Mouse (Mus musculus) stomach, embryonic 16.5 days (tissue): ENCODE measurements around the gene Adgrg6. TPM values are rescaled to one million over a fixed set of nuclear protein-coding genes. Genes with fewer than 3 reads are reported as not detected.

Experiments
- ATAC-seq: fragments of 200-750 bp; cut with Nextera tagmentation; 2 replicates; pipeline ENCODE4 v1.8.0; 2017; ENCODE audit warnings: moderate number of reproducible peaks, moderate TSS enrichment; ENCODE audit not compliant: insufficient read depth, low FRiP score
- H3K27ac ChIP-seq: fragments of 300-500 bp; sonication (generic); 2 replicates; pipeline ENCODE4 v1.5.1; 2014; ENCODE audit warnings: low read length
- H3K27me3 ChIP-seq: fragments of 300-500 bp; sonication (generic); 2 replicates; pipeline ENCODE4 v1.6.1; 2014; ENCODE audit warnings: low read length, control low read depth, mixed read lengths; ENCODE audit not compliant: control insufficient read depth, insufficient read depth
- H3K36me3 ChIP-seq: fragments of 300-500 bp; sonication (generic); 2 replicates; pipeline ENCODE4 v1.6.1; 2014; ENCODE audit warnings: low read length; ENCODE audit not compliant: control insufficient read depth, insufficient read depth
- H3K4me1 ChIP-seq: fragments of 300-500 bp; sonication (generic); 2 replicates; pipeline ENCODE4 v1.6.1; 2014; ENCODE audit warnings: low read length, control low read depth, mixed read lengths; ENCODE audit not compliant: control insufficient read depth, insufficient read depth
- H3K4me2 ChIP-seq: fragments of 300-500 bp; sonication (generic); 2 replicates; pipeline ENCODE4 v1.6.1; 2014; ENCODE audit warnings: low read depth, low read length, mixed read lengths
- H3K4me3 ChIP-seq: fragments of 300-500 bp; sonication (generic); replicated peaks from 2 replicates; pipeline ENCODE4 v1.5.1; 2014; ENCODE audit warnings: mild to moderate bottlenecking, low read length
- H3K9ac ChIP-seq: fragments of 300-500 bp; sonication (generic); 2 replicates; pipeline ENCODE4 v1.6.1; 2014; ENCODE audit warnings: low read length
- H3K9me3 ChIP-seq: fragments of 300-500 bp; sonication (generic); replicated peaks from 2 replicates; pipeline ENCODE4 v1.6.1; 2016; ENCODE audit warnings: low read length, control low read depth; ENCODE audit not compliant: control insufficient read depth
- WGBS: fragments of 180-500 bp; shearing (Covaris S2); extraction: QIAGEN DNeasy Blood & Tissue Kit; methylation state at CpG from one replicate; pipeline ENCODE4 v1.1.7; 2014; 5-methylcytosine and 5-hydroxymethylcytosine counted together
- polyA plus RNA-seq: library from polyadenylated mRNA; unstranded; fragments of >200 nt; fragmentation: Nextera tagmentation; extraction: Ambion mirVana; gene quantifications from 2 replicates; pipeline ENCODE4 v1.2.1, GENCODE M21; 2015

Adgrg6 gene
- polyA plus RNA-seq, 1 experiment from 2014 or later = 4.1 TPM

GRCm38 (mm10) chr10:14385574-14385973 is 159.9 kb downstream of the Adgrg6 start:
- ATAC-seq = no peak
- WGBS = 81% methylated on average over 5 of the region's 5 CpGs
- Histone ChIP-seq H3K27me3 (no peaks in the 10 kb centered on the region), H3K27ac (no peak overlapping the region), H3K4me2 (no peak overlapping the region), H3K4me3 (no peak overlapping the region), H3K9ac (no peak overlapping the region), H3K9me3 (no peaks in the 10 kb centered on the region), H3K36me3 (no peaks in the 10 kb centered on the region), H3K4me1 (no peaks in the 10 kb centered on the region)

GRCm38 (mm10) chr10:14365065-14365589 is 180.3 kb downstream of the Adgrg6 start:
- H3K4me2 ChIP-seq = no peak overlapping the region
- no peak overlapping the region for H3K27ac ChIP-seq
- H3K4me1 ChIP-seq = no peaks in the 10 kb centered on the region
- no peak overlapping the region for H3K9ac ChIP-seq
- H3K27me3 ChIP-seq = no peaks in the 10 kb centered on the region
- 61% methylated on average over 1 of the region's 1 CpGs for WGBS
- H3K4me3 ChIP-seq = no peak overlapping the region
- ATAC-seq = no peak
- H3K9me3 ChIP-seq = no peaks in the 10 kb centered on the region
- H3K36me3 ChIP-seq = no peaks in the 10 kb centered on the region

- Histone ChIP-seq H3K9ac (no peak overlapping the region), H3K36me3 (no peaks in the 10 kb centered on the region), H3K27ac (no peak overlapping the region), H3K4me3 (no peak overlapping the region), H3K9me3 (no peaks in the 10 kb centered on the region), H3K4me2 (no peak overlapping the region), H3K27me3 (no peaks in the 10 kb centered on the region), H3K4me1 (no peaks in the 10 kb centered on the region)
- ATAC-seq = no peak
- 69% methylated on average over 2 of the region's 2 CpGs for WGBS
Measured at GRCm38 (mm10) chr10:14363226-14363625, 182.2 kb downstream of the Adgrg6 start.

GRCm38 (mm10) chr10:14358271-14358670 is 187.2 kb downstream of the Adgrg6 start:
- Histone ChIP-seq H3K4me3 (no peak overlapping the region), H3K4me2 (no peak overlapping the region), H3K9me3 (no peaks in the 10 kb centered on the region), H3K9ac (no peak overlapping the region), H3K4me1 (no peaks in the 10 kb centered on the region), H3K27ac (no peak overlapping the region), H3K27me3 (no peaks in the 10 kb centered on the region), H3K36me3 (no peaks in the 10 kb centered on the region)
- ATAC-seq = no peak
- WGBS = 71% methylated on average over 3 of the region's 3 CpGs

Other genes starting within 250 kb of the Adgrg6 start
- gene Vta1, start 159.9 kb upstream of the Adgrg6 start, polyA plus RNA-seq = 87.4 and 88.2 TPM in 2 replicates
- gene Nmbr, start 159.9 kb upstream of the Adgrg6 start, polyA plus RNA-seq = 0.19 TPM in 1 of 2 replicates, not detected in the other
- gene Gje1, start 172.6 kb upstream of the Adgrg6 start, polyA plus RNA-seq = not detected in 2 replicates